12 mouse cellular contexts compared by ENCODE assay signal in genomic region chr1:153559701-153560100, GRCm38 (mm10). TPM values are rescaled to one million over a fixed set of nuclear protein-coding genes. Genes with fewer than 3 reads are reported as not detected.
DNase-seq lines count a peak whose midpoint lies in the region; ATAC-seq and TF ChIP-seq lines count a peak whose summit lies in the region.
"Had no signal": no experiment of that assay in that cellular context is flagged by ENCODE, and none has a peak within 500 bp of the region (broad histone marks: within the 10 kb centered on the region; RNA-seq: fewer than 3 reads in every experiment).

No protein-coding gene starts in this region.

- H3K27me3 ChIP-seq in heart, embryonic 16.5 days (ENCODE audit: control insufficient read depth, insufficient read depth, low read length), result no peaks in the 10 kb centered on the region
- H3K27me3 ChIP-seq in heart, embryonic 11.5 days (ENCODE audit: control insufficient read depth, insufficient read depth, low read length), result peaks cover 4% of the 10 kb centered on the region; the same call in 1 of the 2 replicates
- H3K27me3 ChIP-seq in kidney, embryonic 14.5 days (ENCODE audit: control insufficient read depth, insufficient read depth, low read length), result no peaks in the 10 kb centered on the region
- H3K27me3 ChIP-seq: limb, embryonic 13.5 days; liver, embryonic 15.5 days had no signal

- no peak for TF ChIP-seq POLR2A in lung, adult 2 months (IDR thresholded peaks at IDR 0.05; ENCODE audit: borderline replicate concordance, extremely low read depth, low read depth, low read length)

- H3K9me3 ChIP-seq in heart, embryonic 16.5 days (replicated peaks; ENCODE audit: control insufficient read depth, low read length), result peaks cover 3% of the 10 kb centered on the region
- no peaks in the 10 kb centered on the region for H3K9me3 ChIP-seq in heart, embryonic 11.5 days (replicated peaks; ENCODE audit: control insufficient read depth, low read length)
- no peaks in the 10 kb centered on the region for H3K9me3 ChIP-seq in kidney, embryonic 14.5 days (ENCODE audit: control insufficient read depth, low read length)
- H3K9me3 ChIP-seq: limb, embryonic 13.5 days; liver, embryonic 15.5 days; neural tube, embryonic 13.5 days had no signal

- no peaks in the 10 kb centered on the region for H3K4me1 ChIP-seq in heart, embryonic 16.5 days (ENCODE audit: control insufficient read depth, insufficient read depth, low read length)
- peaks cover 3% of the 10 kb centered on the region; the same call in 1 of the 2 replicates for H3K4me1 ChIP-seq in heart, embryonic 11.5 days (ENCODE audit: control insufficient read depth, insufficient read depth, low read length)
- no peaks in the 10 kb centered on the region for H3K4me1 ChIP-seq in lung, adult 2 months (ENCODE audit: control insufficient read depth, insufficient read depth, low read length)
- H3K4me1 ChIP-seq in kidney, embryonic 14.5 days (ENCODE audit: control insufficient read depth, insufficient read depth, low read length), result no peaks in the 10 kb centered on the region

- H3K4me2 ChIP-seq in heart, embryonic 16.5 days (ENCODE audit: low read depth, low read length), result no peak overlapping the region
- H3K4me2 ChIP-seq in heart, embryonic 11.5 days, result no peak overlapping the region
- H3K4me2 ChIP-seq in kidney, embryonic 14.5 days (replicated peaks; ENCODE audit: low read depth, low read length), result no peak overlapping the region
- H3K4me2 ChIP-seq: limb, embryonic 13.5 days; liver, embryonic 15.5 days; neural tube, embryonic 13.5 days had no signal

- ATAC-seq in heart, embryonic 16.5 days (replicated peaks; ENCODE audit: extremely low read depth, insufficient read depth, low FRiP score), result 0 out of 2 replicates have a peak, but pooled peaks have one; percentile 29
- no peak for ATAC-seq in heart, embryonic 11.5 days (replicated peaks; ENCODE audit: insufficient number of reproducible peaks, low FRiP score, low TSS enrichment)
- ATAC-seq in kidney, embryonic 14.5 days (ENCODE audit: low FRiP score, low TSS enrichment), result no peak
- ATAC-seq: forebrain, postnatal 0 days had no signal

- DNase-seq in adrenal gland, postnatal 10 days, result peak; percentile 24
- DNase-seq in adrenal gland, postnatal 14 days, result no peak
- DNase-seq in lung, adult 2 months, result peak; percentile 7
- DNase-seq in lung, postnatal 36 days, result no peak
- peak; percentile 6 for DNase-seq in large intestine, adult 2 months (ENCODE audit: low read depth, low spot score)

- WGBS in heart, embryonic 16.5 days, result 59% methylated on average over 7 of the region's 7 CpGs
- 63% methylated on average over 7 of the region's 7 CpGs for WGBS in heart, embryonic 11.5 days (ENCODE audit: insufficient replicate concordance)
- 57% methylated on average over 7 of the region's 7 CpGs for WGBS in lung, adult 2 months
- WGBS in large intestine, adult 2 months, result 21% methylated on average over 7 of the region's 7 CpGs
- WGBS in kidney, embryonic 14.5 days, result 67% methylated on average over 7 of the region's 7 CpGs

- no peak overlapping the region for H3K9ac ChIP-seq in heart, embryonic 16.5 days (ENCODE audit: low read length)
- H3K9ac ChIP-seq in heart, embryonic 11.5 days (ENCODE audit: low read depth, low read length), result no peak overlapping the region
- no peak overlapping the region for H3K9ac ChIP-seq in kidney, embryonic 14.5 days (ENCODE audit: low read depth, low read length)
- H3K9ac ChIP-seq: forebrain, postnatal 0 days; limb, embryonic 13.5 days; liver, embryonic 15.5 days; neural tube, embryonic 13.5 days had no signal

- no peak for TF ChIP-seq CTCF in lung, adult 2 months (IDR thresholded peaks at IDR 0.05; ENCODE audit: insufficient read depth, low read length)

- H3K36me3 ChIP-seq in heart, embryonic 16.5 days (ENCODE audit: control insufficient read depth, insufficient read depth), result no peaks in the 10 kb centered on the region
- no peaks in the 10 kb centered on the region for H3K36me3 ChIP-seq in heart, embryonic 11.5 days (ENCODE audit: control insufficient read depth, insufficient read depth, low read length)
- H3K36me3 ChIP-seq in kidney, embryonic 14.5 days (ENCODE audit: control insufficient read depth, insufficient read depth, low read length), result no peaks in the 10 kb centered on the region
- H3K36me3 ChIP-seq: limb, embryonic 13.5 days; liver, embryonic 15.5 days; neural tube, embryonic 13.5 days had no signal

- H3K4me3 ChIP-seq in heart, embryonic 16.5 days (ENCODE audit: low read length), result no peak overlapping the region
- no peak overlapping the region for H3K4me3 ChIP-seq in heart, embryonic 11.5 days (ENCODE audit: low read depth, low read length)
- no peak overlapping the region for H3K4me3 ChIP-seq in lung, adult 2 months (replicated peaks; ENCODE audit: extremely low read depth, low read depth, low read length)
- no peak overlapping the region for H3K4me3 ChIP-seq in kidney, embryonic 14.5 days (ENCODE audit: low read length)
- H3K4me3 ChIP-seq: limb, embryonic 13.5 days; liver, embryonic 15.5 days; neural tube, embryonic 13.5 days had no signal

- no peak overlapping the region for H3K27ac ChIP-seq in heart, embryonic 16.5 days (ENCODE audit: low read length)
- no peak overlapping the region for H3K27ac ChIP-seq in heart, embryonic 11.5 days (ENCODE audit: low read depth, low read length)
- H3K27ac ChIP-seq in kidney, embryonic 14.5 days (ENCODE audit: low read depth, low read length), result no peak overlapping the region
- H3K27ac ChIP-seq: limb, embryonic 13.5 days; liver, embryonic 15.5 days; neural tube, embryonic 13.5 days had no signal

RNA-seq across cellular contexts. Expression of gene Npl, which starts 9.9 kb away (rescaled TPM):
- total RNA-seq in adrenal gland, postnatal 10 days (2021), result 1 to 10 TPM; 4.0 to 4.2 TPM
- total RNA-seq in adrenal gland, postnatal 14 days (2021), result 3.1 and 5.6 TPM in 2 replicates
- polyA plus RNA-seq in heart, embryonic 16.5 days (2015; fragmentation: Nextera tagmentation; extraction: Ambion mirVana), result 4.9 and 6.8 TPM in 2 replicates
- polyA plus RNA-seq in heart, embryonic 11.5 days (2014; fragmentation: Nextera tagmentation; extraction: Ambion mirVana), result 6.3 and 7.2 TPM in 2 replicates
- polyA plus RNA-seq in lung, adult 2 months (2012; rRNA removed), result 1.0 and 1.1 TPM in 2 replicates
- polyA plus RNA-seq in large intestine, adult 2 months (2012; rRNA removed), result 2.4 and 9.1 TPM in 2 replicates
- polyA plus RNA-seq in kidney, embryonic 14.5 days (2014; fragmentation: Nextera tagmentation; extraction: Ambion mirVana), result 17.8 and 21.3 TPM in 2 replicates

Comparison
In these comparisons a context has a peak if more than half of its experiments do, and no peak if none do; other contexts are left out.
1. DNase-seq: peak in adrenal gland, postnatal 10 days (single experiment), lung, adult 2 months (single experiment) and large intestine, adult 2 months (single experiment); none in adrenal gland, postnatal 14 days (single experiment) and lung, postnatal 36 days (single experiment).